Mouse (Mus musculus) lung, postnatal 0 days (tissue): ENCODE results near the gene Ssh2.

ENCODE experiments used
- CTCF ChIP-seq: IDR thresholded peaks from 2 replicates; pipeline ENCODE4 v1.5.1; 2016; ENCODE audit warnings: antibody characterized with exemption, mild to moderate bottlenecking
- EP300 ChIP-seq: IDR thresholded peaks from 2 replicates; pipeline ENCODE4 v1.6.1; 2016; ENCODE audit warnings: antibody characterized with exemption, mild to moderate bottlenecking, control low read depth

DNA sequence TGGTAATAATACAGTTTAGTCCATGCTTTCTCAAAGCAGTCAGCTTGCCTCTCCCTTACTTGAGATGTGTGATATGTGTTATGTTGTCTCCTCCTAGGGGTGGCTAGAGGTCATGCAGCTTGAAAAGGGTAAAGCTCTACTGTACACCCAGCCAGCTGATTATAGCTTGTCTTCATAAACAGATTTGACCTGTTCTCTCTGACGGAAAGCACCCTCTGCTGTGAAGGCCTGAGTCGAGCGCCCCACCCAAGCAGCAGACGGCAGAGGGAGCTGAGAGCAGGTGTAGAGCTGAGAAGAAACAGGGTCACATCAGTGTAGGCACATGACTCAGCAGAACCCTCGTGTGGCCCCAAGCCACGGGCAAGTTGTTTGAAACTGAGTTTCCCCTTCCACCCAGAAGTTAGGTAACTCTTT lies 230.5 kb downstream of the Ssh2 start:
- TF ChIP-seq CTCF (peak; percentile 93), EP300 (no peak)
